Mouse (Mus musculus) lung, adult 2 months (tissue): ENCODE measurements at regions not wholly inside any gene's neighbourhood (a gene's known extent, or its start where the extent isn't known, plus 50 kb on each side); places are given as distances from the start of the nearest gene placed in this dataset.

ENCODE experiments used
- CTCF ChIP-seq: fragments of 200-500 bp; IDR thresholded peaks from 2 replicates; pipeline ENCODE4 v1.5.1; 2011; ENCODE audit warnings: mild to moderate bottlenecking, low read length, control low read depth; ENCODE audit not compliant: insufficient read depth
- POLR2A ChIP-seq: fragments of 200-500 bp; IDR thresholded peaks from 2 replicates; pipeline ENCODE4 v1.6.1; 2011; ENCODE audit warnings: low read depth, mild to moderate bottlenecking, control low read depth, low read length, borderline replicate concordance; ENCODE audit errors: extremely low read depth

GRCm38 (mm10) chr2:79094298-79094697, 160.9 kb upstream of the Itga4 start:
- TF ChIP-seq CTCF (no peak), POLR2A (no peak)
